Mouse (Mus musculus) olfactory bulb, adult 2 months (tissue): ENCODE results near the gene Dusp13.

ENCODE experiments used
- CTCF ChIP-seq: fragments of 200-500 bp; IDR thresholded peaks from 2 replicates; pipeline ENCODE4 v1.5.1; 2012; ENCODE audit warnings: low read depth, mild to moderate bottlenecking, low read length, moderate library complexity; ENCODE audit not compliant: insufficient read depth
- POLR2A ChIP-seq: fragments of 200-500 bp; IDR thresholded peaks from 2 replicates; pipeline ENCODE4 v1.6.1; 2012; ENCODE audit warnings: mild to moderate bottlenecking, low read depth, low read length, moderate library complexity; ENCODE audit not compliant: insufficient read depth

DNA sequence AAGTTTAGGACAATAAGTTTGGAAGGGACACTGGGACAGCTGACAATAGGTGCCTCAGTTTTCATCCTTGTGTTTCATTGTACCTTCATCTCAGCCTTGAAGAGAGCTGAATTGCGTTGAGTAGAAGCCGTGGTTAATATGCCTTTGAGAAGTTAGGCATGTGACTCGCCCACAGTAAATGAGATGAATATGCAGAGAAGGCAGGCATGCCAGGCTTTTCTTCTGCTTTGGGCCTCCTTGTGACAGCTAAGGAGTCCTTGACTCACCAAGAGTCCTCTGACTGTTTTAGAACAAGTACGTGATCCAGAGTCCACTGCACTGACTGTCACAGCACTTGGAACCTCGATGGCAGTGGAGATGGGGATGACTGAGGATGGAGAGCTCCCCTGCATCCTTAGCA lies 37.1 kb upstream of the Dusp13 start:
- TF ChIP-seq CTCF (no peak), POLR2A (no peak)
